Mouse (Mus musculus): ENCODE measurements around the gene Mtif3. TPM values are rescaled to one million over a fixed set of nuclear protein-coding genes. Genes with fewer than 3 reads are reported as not detected.

Gene Mtif3
- total and polyA plus RNA-seq, 3 experiments, result 15.2 to 26.7 (median 25.6) TPM

DNA sequence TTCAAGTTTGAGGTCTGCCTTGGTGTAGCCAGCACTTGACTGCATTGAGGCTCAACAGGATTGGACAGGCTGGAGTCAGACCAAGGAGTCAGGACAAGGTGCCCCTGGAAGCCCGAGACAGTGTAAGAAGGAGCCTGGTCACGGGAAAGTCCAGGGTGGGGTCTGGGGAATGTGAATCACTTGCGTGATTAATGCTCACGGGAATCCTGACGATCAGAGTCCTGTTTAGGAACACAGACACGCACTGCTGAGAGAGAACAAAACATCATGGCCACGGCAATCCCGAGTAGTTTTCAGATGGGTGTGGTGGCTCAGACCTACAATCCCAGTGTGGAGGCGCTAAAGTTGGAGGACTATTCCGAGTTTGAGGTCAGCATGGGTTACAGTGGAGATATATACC lies 47.7 kb upstream of the Mtif3 start:
- no peak overlapping the region for H3K27ac ChIP-seq (ENCODE audit: insufficient read depth, low read depth)
- peaks cover 4 to 8% of the 10 kb centered on the region in 2 experiments for H3K36me3 ChIP-seq (replicated peaks in 1 of 2; ENCODE audit: control insufficient read depth in 1 of 2, insufficient read depth in 1 of 2, low read length in 1 of 2)
- H3K27me3 ChIP-seq (replicated peaks), result no peaks in the 10 kb centered on the region
- peaks cover 0 to 9% of the 10 kb centered on the region in 2 experiments; a peak in 2 of 4 replicates for H3K4me1 ChIP-seq (ENCODE audit: control insufficient read depth in 1 of 2, insufficient read depth in 2 of 2)
- H3K4me2 ChIP-seq (ENCODE audit: insufficient read depth, low read depth, poor library complexity, severe bottlenecking), result no peak overlapping the region
- H3K79me2 ChIP-seq (replicated peaks; ENCODE audit: control insufficient read depth, extremely low read depth, insufficient read depth, poor library complexity, severe bottlenecking), result no peaks in the 10 kb centered on the region
- no peak overlapping the region for H3K4me3 ChIP-seq (replicated peaks in 1 of 3; ENCODE audit: low read depth in 2 of 3, low read length in 2 of 3, poor library complexity in 1 of 3)
- TF ChIP-seq MAX (IDR thresholded peaks at IDR 0.05; ENCODE audit: low read length) (no peak), EP300 (IDR thresholded peaks at IDR 0.05; ENCODE audit: low read length) (no peak), CHD1 (IDR thresholded peaks at IDR 0.05; ENCODE audit: low read depth, low read length) (no peak), NELFE (IDR thresholded peaks at IDR 0.05; ENCODE audit: low read depth, low read length) (no peak), ZC3H11A (IDR thresholded peaks at IDR 0.05; ENCODE audit: low read depth, low read length) (no peak), ZNF384 (IDR thresholded peaks at IDR 0.05; ENCODE audit: low read depth, low read length) (no peak), ELF1 (IDR thresholded peaks at IDR 0.05; ENCODE audit: low read depth, low read length) (no peak), PAX5 (IDR thresholded peaks at IDR 0.05; ENCODE audit: low read length) (no peak), POLR2AphosphoS2 (IDR thresholded peaks at IDR 0.05; ENCODE audit: low read depth, low read length) (no peak), JUND (conservative IDR thresholded peaks at IDR 0.05; ENCODE audit: low read depth, low read length) (no peak), GABPA (IDR thresholded peaks at IDR 0.05; ENCODE audit: insufficient replicate concordance, low read depth, low read length) (no peak), JUN (IDR thresholded peaks at IDR 0.05; ENCODE audit: insufficient read depth, low read depth, low read length) (no peak), ZMIZ1 (IDR thresholded peaks at IDR 0.05; ENCODE audit: low read depth, low read length) (no peak), ZKSCAN1 (IDR thresholded peaks at IDR 0.05; ENCODE audit: borderline replicate concordance, low read depth, low read length) (no peak), MXI1 (IDR thresholded peaks at IDR 0.05; ENCODE audit: low read depth, low read length) (no peak), RCOR1 (conservative IDR thresholded peaks at IDR 0.05; ENCODE audit: low read depth, low read length) (no peak), SMC3 (IDR thresholded peaks at IDR 0.05; ENCODE audit: low read depth, low read length) (no peak)
- DNase-seq (ENCODE audit: extremely low read depth), result no peak
- no peaks in the 10 kb centered on the region for H3K9me3 ChIP-seq (replicated peaks; ENCODE audit: low read length)
- dilution Hi-C loops (cut with MboI; ENCODE audit: extremely low pct_ligation_motif_present, extremely low pct_unique_long_range_greater_than_20kb, low sequenced_read_pairs), result no loop called here
- in situ Hi-C loops (cut with MboI; ENCODE audit: low pct_ligation_motif_present, low pct_unique_long_range_greater_than_20kb, low sequenced_read_pairs), result no loop called here
- no peak overlapping the region for H3K9ac ChIP-seq (ENCODE audit: insufficient read depth, low read depth)

DNA sequence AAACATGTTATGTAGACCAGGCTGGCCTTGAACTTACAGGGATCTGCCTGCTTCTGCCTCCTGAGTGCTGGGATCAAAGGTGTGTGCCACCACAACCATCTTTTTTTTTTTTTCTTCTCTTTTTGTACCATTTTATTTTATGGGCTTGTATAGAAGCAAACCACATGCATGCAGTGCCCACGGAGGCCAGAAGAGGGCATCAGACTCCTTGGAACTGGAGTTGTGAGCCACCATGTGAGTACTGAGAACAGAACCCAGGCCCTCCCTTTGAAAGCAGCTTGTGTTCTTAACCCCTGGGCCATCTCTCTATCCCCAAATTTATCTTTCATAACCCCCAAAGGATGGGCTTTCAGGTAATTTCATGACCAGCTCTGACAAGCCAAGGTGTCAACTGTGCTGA lies 39.7 kb upstream of the Mtif3 start:
- H3K4me1 ChIP-seq (ENCODE audit: control insufficient read depth in 1 of 2, insufficient read depth in 2 of 2), result no peaks in the 10 kb centered on the region
- dilution Hi-C loops (cut with MboI; ENCODE audit: extremely low pct_ligation_motif_present, extremely low pct_unique_long_range_greater_than_20kb, low sequenced_read_pairs), result no loop called here
- no peaks in the 10 kb centered on the region for H3K27me3 ChIP-seq (replicated peaks)
- in situ Hi-C loops (cut with MboI; ENCODE audit: low pct_ligation_motif_present, low pct_unique_long_range_greater_than_20kb, low sequenced_read_pairs), result no loop called here
- no peak overlapping the region for H3K4me3 ChIP-seq (replicated peaks in 1 of 3; ENCODE audit: low read depth in 2 of 3, low read length in 2 of 3, poor library complexity in 1 of 3)
- no peak overlapping the region for H3K9ac ChIP-seq (ENCODE audit: insufficient read depth, low read depth)
- H3K9me3 ChIP-seq (replicated peaks; ENCODE audit: low read length), result peaks cover 21% of the 10 kb centered on the region
- no peak overlapping the region for H3K27ac ChIP-seq (ENCODE audit: insufficient read depth, low read depth)
- no peak overlapping the region for H3K4me2 ChIP-seq (ENCODE audit: insufficient read depth, low read depth, poor library complexity, severe bottlenecking)
- TF ChIP-seq RCOR1 (conservative IDR thresholded peaks at IDR 0.05; ENCODE audit: low read depth, low read length) (no peak), CTCF (conservative IDR thresholded peaks at IDR 0.05 in 1 of 2, IDR thresholded peaks at IDR 0.05 in 1 of 2; ENCODE audit: low read depth in 2 of 2, low read length in 2 of 2) (no peak)
- no peaks in the 10 kb centered on the region for H3K79me2 ChIP-seq (replicated peaks; ENCODE audit: control insufficient read depth, extremely low read depth, insufficient read depth, poor library complexity, severe bottlenecking)
- no peaks in the 10 kb centered on the region for H3K36me3 ChIP-seq (replicated peaks in 1 of 2; ENCODE audit: control insufficient read depth in 1 of 2, insufficient read depth in 1 of 2, low read length in 1 of 2)
- no peak for DNase-seq (ENCODE audit: extremely low read depth)
